Mouse (Mus musculus): ENCODE data around the gene Ntf5. TPM values are rescaled to one million over a fixed set of nuclear protein-coding genes. Genes with fewer than 3 reads are reported as not detected.

The Ntf5 gene
- polyA plus RNA-seq, 1 experiment from 2014 or later: 0.35 TPM

- H3K4me2 ChIP-seq: peak within 1 kb of the TSS; percentile 58
- H3K4me1 ChIP-seq (replicated peaks): peaks cover 16% of the 10 kb centered on the region
- 10% methylated on average over 28 of the region's 28 CpGs for WGBS (ENCODE audit: insufficient replicate concordance)
- no peak within 1 kb of the TSS for H3K9ac ChIP-seq
- H3K36me3 ChIP-seq: no peaks in the 10 kb centered on the region
- ATAC-seq (ENCODE audit: low read depth) (peak; percentile 43; the same call in 1 of the 2 replicates), DNase-seq (peak; percentile 48)
- no peak within 1 kb of the TSS for H3K27ac ChIP-seq
- no peaks in the 10 kb centered on the region for H3K9me3 ChIP-seq (replicated peaks)
- peaks cover 66% of the 10 kb centered on the region for H3K27me3 ChIP-seq
- H3K4me3 ChIP-seq (replicated peaks): peak within 1 kb of the TSS; percentile 44
Observed at GRCm38 (mm10) chr7:45405091-45406075, 8.1 kb upstream of the Ntf5 start, which contains the start of gene Kcna7. Gene Kcna7, plus strand, starts transcription at chr7:45405653.

GRCm38 (mm10) chr7:45406157-45407156 lies 7.0 kb upstream of the Ntf5 start:
- H3K36me3 ChIP-seq: no peaks in the 10 kb centered on the region
- H3K27ac ChIP-seq: no peak overlapping the region
- H3K9me3 ChIP-seq (replicated peaks): no peaks in the 10 kb centered on the region
- no peak overlapping the region for H3K9ac ChIP-seq
- peak overlapping the region; percentile 44 for H3K4me3 ChIP-seq (replicated peaks)
- no peak for DNase-seq
- H3K4me1 ChIP-seq (replicated peaks): peaks cover 16% of the 10 kb centered on the region
- peak overlapping the region; percentile 58 for H3K4me2 ChIP-seq
- peaks cover 75% of the 10 kb centered on the region for H3K27me3 ChIP-seq
- no peak for ATAC-seq (ENCODE audit: low read depth)
- 2% methylated on average over 113 of the region's 114 CpGs for WGBS (ENCODE audit: insufficient replicate concordance)

GRCm38 (mm10) chr7:45407836-45408235 lies 5.7 kb upstream of the Ntf5 start:
- DNase-seq (no peak), ATAC-seq (ENCODE audit: low read depth) (no peak)
- Histone ChIP-seq H3K4me3 (replicated peaks) (no peak overlapping the region), H3K27ac (no peak overlapping the region), H3K9ac (no peak overlapping the region), H3K4me2 (no peak overlapping the region), H3K4me1 (replicated peaks) (peaks cover 16% of the 10 kb centered on the region), H3K36me3 (no peaks in the 10 kb centered on the region), H3K27me3 (peaks cover 80% of the 10 kb centered on the region), H3K9me3 (replicated peaks) (no peaks in the 10 kb centered on the region)
- 65% methylated on average over 10 of the region's 10 CpGs for WGBS (ENCODE audit: insufficient replicate concordance)

- no peak overlapping the region for H3K27ac ChIP-seq
- 59% methylated on average over 7 of the region's 7 CpGs for WGBS (ENCODE audit: insufficient replicate concordance)
Observed at GRCm38 (mm10) chr7:45408351-45408750, 5.1 kb upstream of the Ntf5 start.

GRCm38 (mm10) chr7:45408949-45409348 lies 4.5 kb upstream of the Ntf5 start:
- H3K9ac ChIP-seq: no peak overlapping the region
- no peak overlapping the region for H3K4me2 ChIP-seq
- H3K27me3 ChIP-seq: peaks cover 91% of the 10 kb centered on the region
- no peaks in the 10 kb centered on the region for H3K36me3 ChIP-seq
- DNase-seq: no peak
- peaks cover 26% of the 10 kb centered on the region for H3K4me1 ChIP-seq (replicated peaks)
- H3K4me3 ChIP-seq (replicated peaks): no peak overlapping the region
- ATAC-seq (ENCODE audit: low read depth): no peak
- no peaks in the 10 kb centered on the region for H3K9me3 ChIP-seq (replicated peaks)
- H3K27ac ChIP-seq: no peak overlapping the region
- 78% methylated on average over 17 of the region's 17 CpGs for WGBS (ENCODE audit: insufficient replicate concordance)

More at GRCm38 (mm10) chr7:45408351-45408750, 5.1 kb upstream of the Ntf5 start:
- Histone ChIP-seq H3K4me1 (replicated peaks) (peaks cover 20% of the 10 kb centered on the region), H3K4me2 (no peak overlapping the region), H3K27me3 (peaks cover 85% of the 10 kb centered on the region), H3K9ac (no peak overlapping the region), H3K9me3 (replicated peaks) (no peaks in the 10 kb centered on the region), H3K36me3 (no peaks in the 10 kb centered on the region), H3K4me3 (replicated peaks) (no peak overlapping the region)
- ATAC-seq (ENCODE audit: low read depth) (no peak), DNase-seq (no peak)

GRCm38 (mm10) chr7:45409497-45410163 lies 3.9 kb upstream of the Ntf5 start:
- 70% methylated on average over 8 of the region's 8 CpGs for WGBS (ENCODE audit: insufficient replicate concordance)
- H3K27ac ChIP-seq: no peak overlapping the region
- ATAC-seq (ENCODE audit: low read depth) (no peak), DNase-seq (no peak)
- peaks cover 31% of the 10 kb centered on the region for H3K4me1 ChIP-seq (replicated peaks)
- peaks cover 98% of the 10 kb centered on the region for H3K27me3 ChIP-seq
- no peak overlapping the region for H3K9ac ChIP-seq
- no peaks in the 10 kb centered on the region for H3K36me3 ChIP-seq
- H3K9me3 ChIP-seq (replicated peaks): no peaks in the 10 kb centered on the region
- H3K4me3 ChIP-seq (replicated peaks): no peak overlapping the region
- H3K4me2 ChIP-seq: no peak overlapping the region

- H3K36me3 ChIP-seq: no peaks in the 10 kb centered on the region
- no peak overlapping the region for H3K27ac ChIP-seq
- ATAC-seq (ENCODE audit: low read depth) (no peak), DNase-seq (no peak)
- no peak overlapping the region for H3K9ac ChIP-seq
- WGBS (ENCODE audit: insufficient replicate concordance): 57% methylated on average over 2 of the region's 2 CpGs
- no peak overlapping the region for H3K4me2 ChIP-seq
- H3K27me3 ChIP-seq: peaks cover 100% of the 10 kb centered on the region
- H3K4me3 ChIP-seq (replicated peaks): no peak overlapping the region
- H3K9me3 ChIP-seq (replicated peaks): no peaks in the 10 kb centered on the region
- peaks cover 26% of the 10 kb centered on the region for H3K4me1 ChIP-seq (replicated peaks)
Observed at GRCm38 (mm10) chr7:45412421-45412820, 1.1 kb upstream of the Ntf5 start.

- H3K4me1 ChIP-seq (replicated peaks): peaks cover 26% of the 10 kb centered on the region
- H3K4me2 ChIP-seq: peak overlapping the region; percentile 68
- no peak for ATAC-seq (ENCODE audit: low read depth)
- no peaks in the 10 kb centered on the region for H3K36me3 ChIP-seq
- H3K27me3 ChIP-seq: peaks cover 100% of the 10 kb centered on the region
- DNase-seq: no peak
- peak overlapping the region; percentile 29; the same call in 1 of the 2 replicates for H3K9ac ChIP-seq
- H3K4me3 ChIP-seq (replicated peaks): peak overlapping the region; percentile 55
- WGBS (ENCODE audit: insufficient replicate concordance): under 1% methylated on average over 27 of the region's 27 CpGs
- no peaks in the 10 kb centered on the region for H3K9me3 ChIP-seq (replicated peaks)
- H3K27ac ChIP-seq: no peak overlapping the region; the same call in 1 of the 2 replicates
Observed at GRCm38 (mm10) chr7:45413864-45414739, 607 bp downstream of the Ntf5 start.

GRCm38 (mm10) chr7:45414740-45415224 lies 1.3 kb downstream of the Ntf5 start:
- no peak overlapping the region for H3K4me3 ChIP-seq (replicated peaks)
- no peaks in the 10 kb centered on the region for H3K36me3 ChIP-seq
- H3K9ac ChIP-seq: no peak overlapping the region
- H3K9me3 ChIP-seq (replicated peaks): no peaks in the 10 kb centered on the region
- peaks cover 100% of the 10 kb centered on the region for H3K27me3 ChIP-seq
- 26% methylated on average over 12 of the region's 12 CpGs for whole genome bisulfite sequencing (ENCODE audit: insufficient replicate concordance)
- ATAC-seq (ENCODE audit: low read depth) (no peak), DNase-seq (no peak)
- H3K4me1 ChIP-seq (replicated peaks): peaks cover 26% of the 10 kb centered on the region
- no peak overlapping the region for H3K4me2 ChIP-seq
- no peak overlapping the region for H3K27ac ChIP-seq

- H3K27ac ChIP-seq: no peak overlapping the region
- peaks cover 26% of the 10 kb centered on the region for H3K4me1 ChIP-seq (replicated peaks)
- no peaks in the 10 kb centered on the region for H3K9me3 ChIP-seq (replicated peaks)
- 0 out of 2 replicates have a peak overlapping the region, but pooled peaks have one; percentile 2 for H3K4me2 ChIP-seq
- DNase-seq (no peak), ATAC-seq (ENCODE audit: low read depth) (no peak)
- no peak overlapping the region; the same call in 1 of the 2 replicates for H3K9ac ChIP-seq
- no peak overlapping the region for H3K4me3 ChIP-seq (replicated peaks)
- peaks cover 3% of the 10 kb centered on the region for H3K36me3 ChIP-seq
- H3K27me3 ChIP-seq: peaks cover 100% of the 10 kb centered on the region
- WGBS (ENCODE audit: insufficient replicate concordance): 11% methylated on average over 37 of the region's 37 CpGs
Observed at GRCm38 (mm10) chr7:45415636-45416035, 2.1 kb downstream of the Ntf5 start.

All from liver, embryonic 13.5 days (tissue).